Mouse (Mus musculus): ENCODE results near the gene Isoc2b.

GRCm38 (mm10) chr7:4886680-4887079 is 16.6 kb upstream of the Isoc2b start:
- no peak for TF ChIP-seq CTCF (IDR thresholded peaks at IDR 0.05; ENCODE audit: low read depth)
- no peak for TF ChIP-seq EP300 (optimal IDR thresholded peaks at IDR 0.05)

Measured in stomach, postnatal 0 days (tissue).